Mouse (Mus musculus) cerebellum, adult 2 months (tissue): ENCODE data around the gene Wnk4. TPM values are rescaled to one million over a fixed set of nuclear protein-coding genes. Genes with fewer than 3 reads are reported as not detected.

Experiments used
- DNase-seq, 2 experiments: peaks; one replicate each; pipeline ENCODE4 v3.0.0; 2021
- H3K27ac ChIP-seq: fragments of 200-500 bp; 2 replicates; pipeline ENCODE4 v1.5.1; 2012; ENCODE audit warnings: low read length, control low read depth, inconsistent platforms; ENCODE audit not compliant: insufficient read depth
- H3K27me3 ChIP-seq: fragments of 200-500 bp; 2 replicates; pipeline ENCODE4 v1.6.1; 2012; ENCODE audit warnings: inconsistent platforms, mild to moderate bottlenecking, low read length, moderate library complexity; ENCODE audit not compliant: control insufficient read depth, insufficient read depth
- H3K4me1 ChIP-seq: fragments of 200-500 bp; 2 replicates; pipeline ENCODE4 v1.6.1; 2011; ENCODE audit warnings: low read length; ENCODE audit not compliant: control insufficient read depth, insufficient read depth
- H3K4me3 ChIP-seq: fragments of 200-500 bp; replicated peaks from 2 replicates; pipeline ENCODE3; 2011; ENCODE audit warnings: mild to moderate bottlenecking, low read depth, low read length, control low read depth; ENCODE audit not compliant: insufficient read depth
- CTCF ChIP-seq: fragments of 200-500 bp; IDR thresholded peaks from 2 replicates; pipeline ENCODE4 v1.5.1; 2011; ENCODE audit warnings: low read depth, mild to moderate bottlenecking, control low read depth, low read length, moderate library complexity, borderline replicate concordance; ENCODE audit not compliant: insufficient read depth
- POLR2A ChIP-seq: fragments of 200-500 bp; IDR thresholded peaks from 2 replicates; pipeline ENCODE4 v1.6.1; 2011; ENCODE audit warnings: low read length, control low read depth, borderline replicate concordance; ENCODE audit not compliant: insufficient read depth
- WGBS: fragments of 180-500 bp; shearing (Covaris S2); methylation state at CpG from one replicate; pipeline ENCODE4 v1.1.7; 2018; 5-methylcytosine and 5-hydroxymethylcytosine counted together
- polyA plus RNA-seq: library from polyadenylated mRNA; depleted of rRNA; stranded (reverse); fragments of >200 nt; gene quantifications from 2 replicates; pipeline ENCODE4 v1.2.3, GENCODE M21; 2012

Wnk4 gene
- polyA plus RNA-seq, 1 experiment, result 2.6 TPM

- H3K27me3 ChIP-seq, result no peaks in the 10 kb centered on the region
- 12% methylated on average over 25 of the region's 25 CpGs for WGBS
- no peaks in the 10 kb centered on the region for H3K4me1 ChIP-seq
- DNase-seq, result no peak
- TF ChIP-seq CTCF (no peak), POLR2A (no peak)
- peak overlapping the region; percentile 86 for H3K4me3 ChIP-seq
- no peak overlapping the region for H3K27ac ChIP-seq
Measured at GRCm38 (mm10) chr11:101225331-101226064, 34.9 kb upstream of the Wnk4 start.

DNA sequence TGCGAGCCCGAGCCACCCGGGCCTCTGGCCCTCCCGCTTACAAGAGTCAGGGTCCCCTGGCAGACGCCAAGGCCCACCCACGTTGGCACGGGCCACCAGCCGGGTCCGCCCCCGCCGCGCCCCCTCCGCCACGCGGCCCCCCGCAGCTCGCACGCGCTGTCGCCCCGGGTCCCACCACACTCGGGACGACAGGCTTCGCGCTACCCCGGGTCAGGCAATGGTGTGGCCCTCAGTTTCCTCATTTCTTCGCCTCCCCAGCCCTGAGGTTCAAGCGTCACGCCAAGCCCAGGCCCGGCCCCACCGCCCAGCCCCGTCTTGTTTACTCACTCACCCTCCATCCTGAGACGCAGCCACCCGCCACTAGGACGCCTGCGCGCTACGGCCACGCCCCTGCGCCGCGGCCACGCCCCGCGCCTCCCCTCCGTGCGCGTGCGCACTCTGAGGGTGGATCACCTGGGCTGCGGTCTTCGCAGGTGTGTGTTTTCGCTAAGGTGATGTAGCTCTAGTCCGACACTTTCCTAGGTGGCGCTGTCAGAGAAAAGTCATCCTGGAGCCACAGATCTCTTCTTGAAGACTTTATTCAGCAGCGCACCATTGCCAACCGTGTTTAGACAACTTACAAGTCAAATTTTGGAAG lies 34.2 kb upstream of the Wnk4 start, which contains the start of gene Ezh1:
TSS of gene Ezh1 (minus strand) at position 399 of the 637 bp plus-strand sequence.
- H3K27ac ChIP-seq, result 0 out of 2 replicates have a peak within 1 kb of the TSS, but pooled peaks have one; percentile 49
- DNase-seq, result peak; percentile 94 to 97
- H3K27me3 ChIP-seq, result no peaks in the 10 kb centered on the region
- 1% methylated on average over 55 of the region's 56 CpGs for WGBS
- TF ChIP-seq CTCF (peak; percentile 30; the same call in 1 of the 2 replicates), POLR2A (peak; percentile 89)
- H3K4me3 ChIP-seq, result peak within 1 kb of the TSS; percentile 86
- no peaks in the 10 kb centered on the region for H3K4me1 ChIP-seq

- Histone ChIP-seq H3K27me3 (no peaks in the 10 kb centered on the region), H3K27ac (peak overlapping the region; percentile 65; the same call in 1 of the 2 replicates), H3K4me3 (no peak overlapping the region), H3K4me1 (0 out of 2 replicates have a peak, but pooled peaks cover 2% of the 10 kb centered on the region)
- 14% methylated on average over 8 of the region's 8 CpGs for WGBS
- no peak for DNase-seq
- TF ChIP-seq CTCF (no peak), POLR2A (no peak)
Measured at GRCm38 (mm10) chr11:101229361-101229900, 30.9 kb upstream of the Wnk4 start.

GRCm38 (mm10) chr11:101230061-101230511 lies 30.3 kb upstream of the Wnk4 start:
- Histone ChIP-seq H3K27ac (peak overlapping the region; percentile 65; the same call in 1 of the 2 replicates), H3K27me3 (no peaks in the 10 kb centered on the region), H3K4me1 (0 out of 2 replicates have a peak, but pooled peaks cover 2% of the 10 kb centered on the region), H3K4me3 (no peak overlapping the region)
- TF ChIP-seq CTCF (no peak), POLR2A (no peak)
- 13% methylated on average over 2 of the region's 2 CpGs for WGBS
- DNase-seq, result peak in 1 of 2 experiments; percentile 20

- no peak for DNase-seq
Measured at GRCm38 (mm10) chr11:101230526-101230925, 29.8 kb upstream of the Wnk4 start.

DNA sequence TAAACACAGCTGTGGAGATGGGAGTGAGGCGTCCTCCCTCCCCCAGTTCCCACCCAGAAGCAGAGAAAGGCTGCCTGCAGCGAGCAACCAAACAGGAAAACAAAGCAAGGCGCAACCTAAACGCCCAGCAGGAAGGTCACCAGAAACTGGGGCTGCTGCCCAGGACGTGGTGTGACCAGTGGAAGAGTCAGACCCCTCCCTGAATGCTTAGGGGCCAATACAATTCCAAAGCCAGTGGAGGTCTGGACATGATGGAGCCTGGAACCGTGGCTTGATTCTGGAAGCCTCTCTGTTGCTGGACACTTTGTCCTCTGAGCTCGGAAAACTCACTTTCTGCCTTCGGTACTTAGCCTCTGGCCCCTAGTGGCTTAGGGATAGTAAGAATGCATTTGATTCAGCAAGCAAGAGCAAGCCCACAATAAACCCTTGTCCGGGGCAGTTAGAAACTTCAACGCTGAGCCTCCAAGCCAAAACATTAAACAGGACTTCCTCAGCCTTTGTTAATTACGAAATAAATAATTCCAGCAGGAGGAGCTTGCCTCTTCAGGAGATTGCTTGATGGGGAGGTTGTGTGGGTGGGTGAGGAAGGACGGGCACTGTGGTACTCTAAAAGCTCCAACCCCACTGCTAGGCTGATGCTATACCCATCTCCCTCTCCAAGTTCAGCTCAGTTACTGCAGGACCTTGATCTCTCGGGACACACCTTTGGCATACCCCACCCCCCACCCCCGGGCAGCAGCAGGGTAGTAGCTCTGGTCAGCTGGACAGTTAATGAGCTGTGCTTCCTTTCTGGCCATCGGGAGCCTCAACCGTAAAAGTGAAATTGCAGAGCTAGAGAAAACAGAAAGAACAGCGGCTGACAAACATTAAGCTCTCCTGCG lies 29.1 kb upstream of the Wnk4 start:
- WGBS, result 13% methylated on average over 18 of the region's 18 CpGs
- Histone ChIP-seq H3K27me3 (no peaks in the 10 kb centered on the region), H3K4me3 (no peak overlapping the region), H3K27ac (peak overlapping the region; percentile 80; the same call in 1 of the 2 replicates), H3K4me1 (0 out of 2 replicates have a peak, but pooled peaks cover 2% of the 10 kb centered on the region)
- TF ChIP-seq POLR2A (no peak), CTCF (no peak)
- peak in 1 of 2 experiments; percentile 29 for DNase-seq

More at GRCm38 (mm10) chr11:101230526-101230925, 29.8 kb upstream of the Wnk4 start:
- Histone ChIP-seq H3K4me1 (0 out of 2 replicates have a peak, but pooled peaks cover 2% of the 10 kb centered on the region), H3K27ac (peak overlapping the region; percentile 80; the same call in 1 of the 2 replicates), H3K27me3 (no peaks in the 10 kb centered on the region), H3K4me3 (no peak overlapping the region)
- no peak for TF ChIP-seq POLR2A
- no peak for TF ChIP-seq CTCF
- 30% methylated on average over 5 of the region's 5 CpGs for WGBS
